Mouse (Mus musculus): ENCODE results near the gene Ets1.

GRCm38 (mm10) chr9:32708491-32708890, 72.5 kb downstream of the Ets1 start:
- TF ChIP-seq CTCF (IDR thresholded peaks at IDR 0.05; ENCODE audit: control insufficient read depth, insufficient read depth, low read length) (no peak), POLR2A (IDR thresholded peaks at IDR 0.05; ENCODE audit: borderline replicate concordance, control insufficient read depth, low read depth, low read length) (no peak)

Data from bone marrow, adult 2 months (tissue).